Mouse (Mus musculus) cortical plate, adult 2 months (tissue): ENCODE results near the gene Gipr. TPM values are rescaled to one million over a fixed set of nuclear protein-coding genes. Genes with fewer than 3 reads are reported as not detected.
A peak's percentile ranks its signal among the peaks of the same experiment; 100 is the strongest.
"Not testable (repeated sequence)": the region's sequence is repeated elsewhere in the genome, so short reads cannot be mapped to it uniquely, and the experiment has no call there.

Experiments
- H3K27ac ChIP-seq: fragments of 200-500 bp; 2 replicates; pipeline ENCODE4 v1.5.1; 2012; ENCODE audit warnings: low read length, control low read depth, inconsistent platforms; ENCODE audit not compliant: insufficient read depth
- H3K4me1 ChIP-seq: fragments of 200-500 bp; 2 replicates; pipeline ENCODE4 v1.6.1; 2011; ENCODE audit warnings: low read length; ENCODE audit not compliant: control insufficient read depth, insufficient read depth
- H3K4me3 ChIP-seq: fragments of 200-500 bp; 2 replicates; pipeline ENCODE4 v1.5.1; 2011; ENCODE audit warnings: mild to moderate bottlenecking, low read length, control low read depth; ENCODE audit not compliant: insufficient read depth
- CTCF ChIP-seq: fragments of 200-500 bp; IDR thresholded peaks from 2 replicates; pipeline ENCODE4 v1.5.1; 2011; ENCODE audit warnings: mild to moderate bottlenecking, control low read depth, low read length; ENCODE audit not compliant: insufficient read depth; ENCODE audit errors: extremely low read depth
- POLR2A ChIP-seq: fragments of 200-500 bp; IDR thresholded peaks from 2 replicates; pipeline ENCODE4 v1.6.1; 2011; ENCODE audit warnings: mild to moderate bottlenecking, low read length, control low read depth; ENCODE audit not compliant: insufficient read depth; ENCODE audit errors: extremely low read depth
- polyA plus RNA-seq: library from polyadenylated mRNA; depleted of rRNA; stranded (reverse); fragments of >200 nt; gene quantifications from 2 replicates; pipeline ENCODE4 v1.2.3, GENCODE M21; 2012

Gipr gene
- polyA plus RNA-seq, 1 experiment: 3.9 TPM

GRCm38 (mm10) chr7:19155825-19156475, 10.0 kb downstream of the Gipr start:
- H3K27ac ChIP-seq: no peak overlapping the region
- TF ChIP-seq POLR2A (no peak), CTCF (peak; percentile 46)

DNA sequence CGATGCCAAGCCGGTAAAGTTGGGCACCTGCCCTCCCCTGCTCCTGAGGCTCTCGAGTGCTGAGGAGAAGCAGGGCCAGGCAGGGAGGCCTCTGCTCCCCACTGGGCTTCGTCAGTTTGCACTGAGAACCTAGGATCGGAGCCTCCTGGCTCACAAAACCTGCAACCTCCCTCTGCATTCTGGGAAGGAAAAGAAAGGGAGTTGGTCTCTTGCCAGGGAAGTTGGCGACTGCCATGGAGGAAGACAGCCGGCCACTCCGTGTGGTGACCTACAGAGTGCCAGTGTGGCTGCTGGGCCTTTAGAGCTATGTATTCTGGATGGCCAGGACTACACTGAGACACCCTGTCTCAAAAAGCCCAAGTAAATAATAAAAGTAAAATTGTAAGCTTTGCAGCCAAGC, 11.1 kb downstream of the Gipr start:
- TF ChIP-seq CTCF (no peak), POLR2A (no peak)
- Histone ChIP-seq H3K4me1 (peaks cover 2% of the 10 kb centered on the region), H3K27ac (no peak overlapping the region), H3K4me3 (no peak overlapping the region)

More at GRCm38 (mm10) chr7:19155825-19156475, 10.0 kb downstream of the Gipr start:
- Histone ChIP-seq H3K4me1 (no peaks in the 10 kb centered on the region; the same call in none of the 2 replicates), H3K4me3 (no peak overlapping the region)

DNA sequence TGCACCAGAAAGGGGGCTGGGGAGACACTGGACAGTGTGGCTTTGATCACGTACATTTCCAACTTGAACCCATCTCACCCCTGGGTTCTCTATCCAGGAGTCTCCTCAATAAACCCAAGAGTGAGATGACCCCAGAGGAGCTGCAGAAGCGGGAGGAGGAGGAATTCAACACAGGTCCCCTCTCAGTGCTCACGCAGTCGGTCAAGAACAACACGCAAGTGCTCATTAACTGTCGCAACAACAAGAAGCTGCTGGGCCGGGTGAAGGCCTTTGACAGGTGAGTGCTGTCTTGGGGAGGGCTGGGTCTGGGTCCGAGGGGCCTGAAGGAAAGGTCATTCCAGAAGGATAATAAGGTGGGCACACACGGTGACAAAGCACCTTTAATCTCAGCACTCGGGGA, 14.8 kb downstream of the Gipr start:
- H3K4me1 ChIP-seq, H3K27ac ChIP-seq: not testable (repeated sequence)
- H3K4me3 ChIP-seq: peak overlapping the region; percentile 17; the same call in 1 of the 2 replicates

DNA sequence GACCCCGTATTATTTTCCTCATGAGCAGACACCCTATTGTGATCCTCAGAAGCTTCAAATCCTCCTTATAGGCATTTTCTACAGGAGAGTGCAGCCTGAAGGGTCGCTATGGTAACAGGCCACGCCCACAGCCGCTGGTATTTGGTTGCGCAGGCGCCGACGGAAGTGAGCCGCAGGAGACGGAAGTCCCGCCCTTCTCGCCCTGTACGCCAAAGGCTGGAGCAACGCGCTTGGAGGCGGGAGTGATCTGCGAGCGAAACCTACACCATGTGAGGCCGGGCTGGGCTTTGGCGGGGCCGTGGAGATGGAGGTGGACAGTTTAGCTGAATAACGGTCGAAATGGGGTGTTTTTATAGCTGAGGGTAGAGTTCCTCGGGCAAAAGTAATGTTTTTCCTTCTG, 16.3 kb downstream of the Gipr start, which contains the start of gene Snrpd2:
Snrpd2 (plus strand) TSS at position 97 of the 400 bp plus-strand sequence.
- TF ChIP-seq POLR2A (peak; percentile 84), CTCF (no peak)
- peak within 1 kb of the TSS; percentile 76 for H3K4me3 ChIP-seq
- peaks cover 2% of the 10 kb centered on the region for H3K4me1 ChIP-seq

GRCm38 (mm10) chr7:19148875-19149541, 16.9 kb downstream of the Gipr start, which contains the start of gene Qpctl:
Gene Qpctl, minus strand, starts transcription at chr7:19149291.
- H3K4me1 ChIP-seq: peaks cover 2% of the 10 kb centered on the region
- peak within 1 kb of the TSS; percentile 76 for H3K4me3 ChIP-seq
- TF ChIP-seq CTCF: no peak
- peak; percentile 88 for TF ChIP-seq POLR2A
- peak within 1 kb of the TSS; percentile 59 for H3K27ac ChIP-seq

More for the DNA sequence above, 16.3 kb downstream of the Gipr start, which contains the start of gene Snrpd2:
- H3K27ac ChIP-seq: peak within 1 kb of the TSS; percentile 59

DNA sequence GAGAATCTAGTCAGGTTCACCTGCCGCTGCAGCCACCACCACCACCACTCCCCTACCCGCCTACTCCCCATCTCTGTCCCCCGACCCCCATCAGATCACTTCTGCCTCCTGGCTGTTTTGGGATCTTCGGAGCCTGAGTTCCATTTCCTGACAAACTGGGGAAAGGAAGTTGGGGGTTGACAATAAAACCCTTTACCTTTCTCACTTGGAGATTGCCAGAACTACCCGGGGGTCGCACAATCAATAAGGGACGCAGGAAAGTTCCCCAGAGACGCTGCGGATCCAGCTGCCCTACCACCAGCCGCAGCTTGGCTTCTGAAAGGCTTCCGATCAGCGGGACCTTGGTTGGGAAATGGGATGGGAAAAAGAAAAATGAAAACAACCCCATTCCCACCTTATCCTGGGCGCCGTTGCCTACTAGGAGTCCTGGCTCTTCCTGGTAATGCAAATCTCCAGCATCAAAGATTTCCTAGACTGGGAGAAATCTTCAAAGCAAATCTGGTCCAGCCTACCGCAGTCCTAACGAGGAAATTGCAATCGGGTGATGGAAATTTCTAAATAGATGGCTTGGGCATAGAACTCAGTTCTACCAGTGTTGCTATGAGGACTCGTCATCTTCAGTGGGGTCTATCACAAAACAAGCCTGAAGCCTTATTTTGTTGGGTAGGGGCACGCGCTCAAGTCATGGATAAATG, 17.6 kb downstream of the Gipr start:
- TF ChIP-seq POLR2A (no peak), CTCF (no peak)
- Histone ChIP-seq H3K27ac (peak overlapping the region; percentile 57), H3K4me3 (peak overlapping the region; percentile 76), H3K4me1 (peaks cover 2% of the 10 kb centered on the region)

- peaks cover 2% of the 10 kb centered on the region for H3K4me1 ChIP-seq
- no peak overlapping the region for H3K27ac ChIP-seq
- H3K4me3 ChIP-seq: no peak overlapping the region; the same call in 1 of the 2 replicates
- TF ChIP-seq POLR2A (no peak), CTCF (no peak)
These were observed 18.4 kb downstream of the Gipr start for GRCm38 (mm10) chr7:19147497-19148045.

DNA sequence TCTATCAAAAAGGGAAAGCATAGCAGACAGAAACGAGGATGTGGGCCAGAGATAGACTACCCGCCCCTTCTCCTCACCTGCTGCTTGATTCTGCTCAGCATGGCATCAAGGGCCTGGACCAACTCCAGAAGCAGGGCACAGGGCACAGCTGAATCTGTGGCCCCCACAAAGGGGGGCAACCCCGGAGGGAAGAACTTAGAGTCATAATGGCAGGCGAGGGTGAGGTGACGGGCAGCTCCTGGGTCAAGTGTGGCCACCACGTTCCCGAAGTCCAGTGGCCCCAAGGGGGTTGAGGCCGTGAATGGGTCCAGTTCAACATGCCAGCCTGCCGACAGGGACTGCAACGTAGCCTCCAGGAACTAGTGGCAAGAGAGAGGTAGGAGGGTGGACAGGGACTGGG, 19.1 kb downstream of the Gipr start:
- no peak overlapping the region for H3K27ac ChIP-seq
- H3K4me1 ChIP-seq: peaks cover 2% of the 10 kb centered on the region
- TF ChIP-seq POLR2A (no peak), CTCF (no peak)
- no peak overlapping the region for H3K4me3 ChIP-seq

DNA sequence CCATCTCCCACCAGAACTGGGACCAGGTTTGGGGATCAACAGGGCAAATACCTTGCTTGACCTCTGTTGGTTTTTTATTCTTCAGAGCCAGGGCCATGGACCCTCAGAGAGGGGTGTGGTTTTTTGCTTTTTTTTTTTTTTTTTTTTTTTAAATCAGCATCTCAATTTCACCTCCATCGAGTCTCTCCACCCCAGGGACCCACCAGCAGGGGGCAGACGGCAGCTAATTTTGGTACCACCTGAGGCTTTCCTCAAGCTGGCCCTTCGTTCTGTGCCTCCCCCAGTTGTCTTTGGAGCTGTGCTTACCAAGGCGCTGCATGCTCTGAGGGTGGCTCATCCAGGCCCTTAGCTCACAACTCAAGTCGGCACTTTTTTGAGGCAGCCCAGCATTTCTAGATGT, 28.5 kb downstream of the Gipr start:
- no peak overlapping the region for H3K4me3 ChIP-seq
- no peak overlapping the region for H3K27ac ChIP-seq
- TF ChIP-seq POLR2A (no peak), CTCF (peak; percentile 36)
- peaks cover 2% of the 10 kb centered on the region; the same call in 1 of the 2 replicates for H3K4me1 ChIP-seq
